In the genomic region with DNA sequence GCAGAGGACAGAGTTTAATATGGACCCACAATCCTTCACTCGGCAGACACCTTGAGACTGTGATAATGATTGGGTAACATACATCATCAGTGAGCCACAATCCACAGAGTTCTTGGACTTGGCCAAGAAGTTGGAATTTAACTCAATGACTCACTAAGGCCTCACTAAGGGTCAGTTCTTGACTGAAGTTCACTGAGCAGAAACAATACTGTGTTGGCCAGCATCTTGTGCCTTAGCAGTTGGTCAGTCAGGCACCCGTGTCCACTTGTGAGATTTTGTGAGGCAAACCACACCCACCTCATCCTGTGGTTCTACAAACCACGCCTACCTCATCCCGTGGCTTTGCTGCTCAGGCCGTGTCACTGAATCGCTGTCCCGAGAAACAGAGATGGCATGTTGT, we compare ENCODE assay signal across 41 mouse cellular contexts. TPM values are rescaled to one million over a fixed set of nuclear protein-coding genes. Genes with fewer than 3 reads are reported as not detected.
DNase-seq lines count a peak whose midpoint lies in the region; ATAC-seq lines count a peak whose summit lies in the region.
"Had no signal": no experiment of that assay in that cellular context is flagged by ENCODE, and none has a peak within 500 bp of the region (broad histone marks: within the 10 kb centered on the region; RNA-seq: fewer than 3 reads in every experiment).

No protein-coding gene starts in this region.

- no peaks in the 10 kb centered on the region for H3K4me1 ChIP-seq in hindbrain, embryonic 10.5 days (replicated peaks)
- H3K4me1 ChIP-seq: limb, embryonic 12.5 days; liver, embryonic 15.5 days had no signal

- no peak overlapping the region for H3K4me3 ChIP-seq in hindbrain, embryonic 10.5 days
- H3K4me3 ChIP-seq: gastrocnemius, adult 2 months; heart, adult 2 months; heart, embryonic 13.5 days; limb, embryonic 12.5 days; liver, embryonic 15.5 days had no signal

- no peaks in the 10 kb centered on the region for H3K27me3 ChIP-seq in hindbrain, embryonic 10.5 days (ENCODE audit: insufficient read depth, poor library complexity, severe bottlenecking)
- H3K27me3 ChIP-seq: heart, embryonic 13.5 days; limb, embryonic 12.5 days; liver, embryonic 15.5 days had no signal

- DNase-seq in 3134 (ENCODE audit: extremely low read depth, insufficient read length, low spot score): peak; percentile 19
- DNase-seq in Muller cell, postnatal 12 days (ENCODE audit: inconsistent ontology term): peak; percentile 74
- peak; percentile 57 to 77 for DNase-seq in kidney, adult 8-10 months
- peak; percentile 29 for DNase-seq in kidney, postnatal 10 days
- no peak for DNase-seq in left cerebral cortex, postnatal 36 days (ENCODE audit: low spot score in 2 of 2)
- no peak for DNase-seq in adrenal gland, adult 8-10 months
- DNase-seq in hindbrain, embryonic 10.5 days (ENCODE audit: low spot score): no peak
- DNase-seq: adrenal gland, adult 2 months; cerebellum, adult 8-10 months; cerebellum, postnatal 36 days; gastrocnemius, adult 2 months; gastrocnemius, postnatal 36 days; heart, adult 2 months; heart, postnatal 10 days; layer of hippocampus, adult 9-11 months; lung, embryonic 14.5 days; lung, postnatal 14 days; right cerebral cortex, postnatal 25 days; thymus, adult 18-20 months; thymus, postnatal 36 days had no signal

- no peaks in the 10 kb centered on the region for H3K36me3 ChIP-seq in hindbrain, embryonic 10.5 days
- H3K36me3 ChIP-seq: G1E; heart, embryonic 13.5 days; limb, embryonic 12.5 days; liver, embryonic 15.5 days had no signal

- ATAC-seq in CD4-positive, CD25-positive, alpha-beta regulatory T cell, adult 4 months: no peak
- ATAC-seq: forebrain, embryonic 14.5 days; hindbrain, embryonic 16.5 days; midbrain, embryonic 16.5 days had no signal

- intact Hi-C loops in left cerebral cortex, postnatal 36 days (cut with DNase I): no loop called here

- WGBS in hindbrain, embryonic 10.5 days: 82% methylated on average over 7 of the region's 7 CpGs

- H3K9me3 ChIP-seq in hindbrain, embryonic 10.5 days: no peaks in the 10 kb centered on the region
- H3K9me3 ChIP-seq: G1E; heart, embryonic 13.5 days; limb, embryonic 12.5 days; liver, embryonic 15.5 days had no signal

- H3K27ac ChIP-seq in hindbrain, embryonic 10.5 days: no peak overlapping the region
- H3K27ac ChIP-seq: gastrocnemius, adult 2 months; heart, adult 2 months; heart, embryonic 13.5 days; limb, embryonic 12.5 days; liver, embryonic 15.5 days; stomach, postnatal 0 days had no signal

RNA-seq across cellular contexts. Expression of gene Gm44579, which starts 11.1 kb away (rescaled TPM):
- total RNA-seq in left cerebral cortex, postnatal 36 days (2021): under 1 TPM in 1 of 2 experiments, not detected in 1; 0.15 TPM
- not detected for polyA plus RNA-seq in CD4-positive, CD25-positive, alpha-beta regulatory T cell, adult 4 months (2017; shearing (Covaris generic))
- not detected for total RNA-seq in adrenal gland, adult 8-10 months (2022)
- not detected in 2 replicates for polyA plus RNA-seq in hindbrain, embryonic 10.5 days (2016; fragmentation: Nextera tagmentation; extraction: Ambion mirVana)
- total RNA-seq: adrenal gland, adult 2 months; adrenal gland, postnatal 4 days; gastrocnemius, adult 2 months; gastrocnemius, postnatal 36 days; heart, adult 2 months; heart, postnatal 10 days; hematopoietic stem cell, adult 5-6 weeks; left cerebral cortex, postnatal 14 days; liver, adult 2 months; megakaryocyte progenitor cell, adult 5-6 weeks; neutrophil, adult 5-6 weeks had no signal
- polyA plus RNA-seq: adrenal gland, adult 2 months; C2C12; embryonic facial prominence, embryonic 11.5 days; forebrain, embryonic 14.5 days; G1E; heart, adult 2 months; heart, embryonic 13.5 days; hindbrain, embryonic 16.5 days; intestine, embryonic 14.5 days; limb, embryonic 12.5 days; liver, adult 2 months; liver, embryonic 15.5 days; lung, embryonic 14.5 days; midbrain, embryonic 11.5 days; midbrain, embryonic 16.5 days; neural tube, embryonic 11.5 days; stomach, postnatal 0 days had no signal

RNA-seq across cellular contexts. Expression of gene Olfr287, which starts 11.2 kb away (rescaled TPM):
- 1 to 10 TPM; 4.8 to 6.2 TPM for total RNA-seq in left cerebral cortex, postnatal 36 days (2021)
- polyA plus RNA-seq in CD4-positive, CD25-positive, alpha-beta regulatory T cell, adult 4 months (2017; shearing (Covaris generic)): not detected
- total RNA-seq in adrenal gland, adult 8-10 months (2022): under 1 TPM in 1 of 4 experiments, not detected in 3; 0.38 TPM
- not detected in 2 replicates for polyA plus RNA-seq in hindbrain, embryonic 10.5 days (2016; fragmentation: Nextera tagmentation; extraction: Ambion mirVana)
- total RNA-seq: adrenal gland, adult 2 months; adrenal gland, postnatal 4 days; G1E; gastrocnemius, adult 2 months; gastrocnemius, postnatal 36 days; heart, adult 2 months; heart, postnatal 10 days; hematopoietic stem cell, adult 5-6 weeks; liver, adult 2 months; neutrophil, adult 5-6 weeks had no signal
- polyA plus RNA-seq: adrenal gland, adult 2 months; C2C12; embryonic facial prominence, embryonic 11.5 days; forebrain, embryonic 14.5 days; G1E; heart, adult 2 months; heart, embryonic 13.5 days; intestine, embryonic 14.5 days; limb, embryonic 12.5 days; liver, adult 2 months; liver, embryonic 15.5 days; lung, embryonic 14.5 days; midbrain, embryonic 11.5 days; neural tube, embryonic 11.5 days; stomach, postnatal 0 days had no signal

RNA-seq across cellular contexts. Expression of gene Olfr288, which starts 14.3 kb away (rescaled TPM):
- under 1 TPM in 1 of 2 experiments, not detected in 1; 0.45 TPM for total RNA-seq in left cerebral cortex, postnatal 36 days (2021)
- not detected for polyA plus RNA-seq in CD4-positive, CD25-positive, alpha-beta regulatory T cell, adult 4 months (2017; shearing (Covaris generic))
- total RNA-seq in adrenal gland, adult 8-10 months (2022): not detected
- not detected in 2 replicates for polyA plus RNA-seq in hindbrain, embryonic 10.5 days (2016; fragmentation: Nextera tagmentation; extraction: Ambion mirVana)
- total RNA-seq: adrenal gland, adult 2 months; adrenal gland, postnatal 4 days; G1E; gastrocnemius, adult 2 months; gastrocnemius, postnatal 36 days; heart, adult 2 months; heart, postnatal 10 days; hematopoietic stem cell, adult 5-6 weeks; left cerebral cortex, adult 18-20 months; left cerebral cortex, postnatal 14 days; liver, adult 2 months; megakaryocyte progenitor cell, adult 5-6 weeks; neutrophil, adult 5-6 weeks had no signal
- polyA plus RNA-seq: adrenal gland, adult 2 months; C2C12; embryonic facial prominence, embryonic 11.5 days; forebrain, embryonic 14.5 days; G1E; heart, adult 2 months; heart, embryonic 13.5 days; hindbrain, embryonic 16.5 days; intestine, embryonic 14.5 days; limb, embryonic 12.5 days; liver, adult 2 months; liver, embryonic 15.5 days; lung, embryonic 14.5 days; midbrain, embryonic 11.5 days; midbrain, embryonic 16.5 days; neural tube, embryonic 11.5 days; stomach, postnatal 0 days had no signal

RNA-seq across cellular contexts. Expression of gene Olfr286, which starts 24.6 kb away (rescaled TPM):
- not detected for total RNA-seq in left cerebral cortex, postnatal 36 days (2021)
- polyA plus RNA-seq in CD4-positive, CD25-positive, alpha-beta regulatory T cell, adult 4 months (2017; shearing (Covaris generic)): under 1 TPM in 1 of 2 experiments, not detected in 1; 0.15 TPM
- not detected for total RNA-seq in adrenal gland, adult 8-10 months (2022)
- not detected in 2 replicates for polyA plus RNA-seq in hindbrain, embryonic 10.5 days (2016; fragmentation: Nextera tagmentation; extraction: Ambion mirVana)
- total RNA-seq: adrenal gland, adult 2 months; adrenal gland, postnatal 4 days; gastrocnemius, adult 2 months; gastrocnemius, postnatal 36 days; heart, adult 2 months; heart, postnatal 10 days; hematopoietic stem cell, adult 5-6 weeks; left cerebral cortex, adult 18-20 months; left cerebral cortex, postnatal 14 days; liver, adult 2 months; megakaryocyte progenitor cell, adult 5-6 weeks; neutrophil, adult 5-6 weeks had no signal
- polyA plus RNA-seq: adrenal gland, adult 2 months; C2C12; embryonic facial prominence, embryonic 11.5 days; forebrain, embryonic 14.5 days; G1E; heart, adult 2 months; heart, embryonic 13.5 days; hindbrain, embryonic 16.5 days; intestine, embryonic 14.5 days; limb, embryonic 12.5 days; liver, adult 2 months; liver, embryonic 15.5 days; lung, embryonic 14.5 days; midbrain, embryonic 11.5 days; midbrain, embryonic 16.5 days; neural tube, embryonic 11.5 days; stomach, postnatal 0 days had no signal

RNA-seq across cellular contexts. Expression of gene Ccdc184, which starts 42.7 kb away (rescaled TPM):
- 10 to 100 TPM; 17.9 to 19.9 TPM for total RNA-seq in left cerebral cortex, postnatal 36 days (2021)
- under 1 TPM; 0.24 to 0.27 TPM for polyA plus RNA-seq in CD4-positive, CD25-positive, alpha-beta regulatory T cell, adult 4 months (2017; shearing (Covaris generic))
- 1 to 10 TPM in 2 of 4 experiments, under 1 TPM in 2; 0.59 to 1.3 (median 1.0) TPM for total RNA-seq in adrenal gland, adult 8-10 months (2022)
- 5.9 and 12.2 TPM in 2 replicates for polyA plus RNA-seq in hindbrain, embryonic 10.5 days (2016; fragmentation: Nextera tagmentation; extraction: Ambion mirVana)
- total RNA-seq: G1E; gastrocnemius, adult 2 months; gastrocnemius, postnatal 36 days; liver, adult 2 months; megakaryocyte progenitor cell, adult 5-6 weeks; neutrophil, adult 5-6 weeks had no signal
- polyA plus RNA-seq: G1E; liver, adult 2 months; lung, embryonic 14.5 days had no signal

Comparison
In these comparisons a context has a peak if more than half of its experiments do, and no peak if none do; other contexts are left out.
1. DNase-seq: peak in 3134 (single experiment), Muller cell, postnatal 12 days (single experiment), kidney, adult 8-10 months (2 of 2) and kidney, postnatal 10 days (single experiment); none in left cerebral cortex, postnatal 36 days (0 of 2), adrenal gland, adult 8-10 months (single experiment) and hindbrain, embryonic 10.5 days (single experiment).
2. RNA of gene Olfr287, which starts 11.2 kb away (total RNA-seq): 4.8 to 6.2 TPM in left cerebral cortex, postnatal 36 days; 0.38 TPM in adrenal gland, adult 8-10 months; every median in the first group is over 4 times any median in the second.